Mouse (Mus musculus) ES-Bruce4 (cell line): ENCODE data around the gene Hectd4.

Experiments
- CTCF ChIP-seq: IDR thresholded peaks from one replicate; pipeline ENCODE4 v1.8.1; 2011; ENCODE audit warnings: low read depth, low read length
- EP300 ChIP-seq: IDR thresholded peaks from 2 replicates; pipeline ENCODE4 v1.6.1; 2011; ENCODE audit warnings: low read depth, low read length; ENCODE audit not compliant: insufficient read depth
- POLR2A ChIP-seq: IDR thresholded peaks from one replicate; pipeline ENCODE4 v1.8.1; 2011; ENCODE audit warnings: low read length; ENCODE audit not compliant: insufficient read depth

DNA sequence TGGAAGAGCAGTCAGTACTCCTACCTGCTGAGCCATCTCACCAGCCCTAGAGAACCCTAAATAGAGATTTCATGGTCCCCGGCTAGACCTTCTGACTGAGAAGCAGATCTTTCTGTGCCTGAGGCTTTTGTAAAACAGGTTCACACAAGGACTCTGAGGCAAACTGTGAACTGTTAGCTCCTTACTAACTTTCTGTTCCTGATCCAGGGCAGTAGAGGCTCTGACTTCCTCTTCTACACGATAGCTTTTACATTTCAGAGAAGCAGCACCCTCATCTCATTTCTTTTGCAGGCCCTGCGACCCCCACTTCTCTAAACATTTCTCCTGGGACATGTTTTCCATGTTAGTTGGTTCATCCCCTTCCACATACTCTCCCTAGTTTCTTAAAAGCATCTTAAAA lies 29.7 kb downstream of the Hectd4 start:
- no peak for TF ChIP-seq CTCF
- TF ChIP-seq POLR2A = no peak
- TF ChIP-seq EP300 = no peak
